Mouse (Mus musculus) spleen, adult 2 months (tissue): Measurements from ENCODE around the gene Sik1. TPM values are rescaled to one million over a fixed set of nuclear protein-coding genes. Genes with fewer than 3 reads are reported as not detected.

ENCODE experiments used
- DNase-seq, 2 experiments: peaks; one replicate each; pipeline versions ENCODE4 v3.0.0 to v3.0.0-alpha.2; 2012 to 2021; ENCODE audit warnings: low spot score in 2 of 2, low read depth in 1 of 2
- H3K27ac ChIP-seq: fragments of 200-500 bp; 2 replicates; pipeline ENCODE4 v1.5.1; 2012; ENCODE audit warnings: low read length, inconsistent platforms; ENCODE audit not compliant: insufficient read depth
- H3K27me3 ChIP-seq: fragments of 200-500 bp; 2 replicates; pipeline ENCODE4 v1.6.1; 2012; ENCODE audit warnings: mild to moderate bottlenecking, moderate library complexity, low read length, inconsistent platforms; ENCODE audit not compliant: control insufficient read depth, insufficient read depth
- H3K36me3 ChIP-seq: fragments of 200-500 bp; 2 replicates; pipeline ENCODE4 v1.6.1; 2012; ENCODE audit warnings: mild to moderate bottlenecking, low read length, inconsistent platforms; ENCODE audit not compliant: control insufficient read depth, insufficient read depth
- H3K4me1 ChIP-seq: fragments of 200-500 bp; 2 replicates; pipeline ENCODE4 v1.6.1; 2011; ENCODE audit warnings: inconsistent platforms; ENCODE audit not compliant: control insufficient read depth, insufficient read depth, insufficient read length
- H3K4me3 ChIP-seq: fragments of 200-500 bp; 2 replicates; pipeline ENCODE4 v1.5.1; 2011; ENCODE audit warnings: mild to moderate bottlenecking, inconsistent platforms; ENCODE audit not compliant: insufficient read depth, insufficient read length; ENCODE audit errors: extremely low read depth
- CTCF ChIP-seq: fragments of 200-500 bp; IDR thresholded peaks from 2 replicates; pipeline ENCODE4 v1.5.1; 2011; ENCODE audit warnings: mild to moderate bottlenecking, inconsistent platforms; ENCODE audit not compliant: insufficient read depth, insufficient read length, insufficient replicate concordance; ENCODE audit errors: extremely low read depth
- POLR2A ChIP-seq: fragments of 200-500 bp; IDR thresholded peaks from 2 replicates; pipeline ENCODE4 v1.6.1; 2011; ENCODE audit warnings: low read depth, low read length, inconsistent platforms
- WGBS: fragments of 180-500 bp; shearing (Covaris S2); methylation state at CpG from one replicate; pipeline ENCODE4 v1.1.7; 2018; 5-methylcytosine and 5-hydroxymethylcytosine counted together
- polyA plus RNA-seq: library from polyadenylated mRNA; depleted of rRNA; stranded (reverse); fragments of >200 nt; gene quantifications from 2 replicates; pipeline ENCODE4 v1.2.3, GENCODE M21; 2012

Gene Sik1
- polyA plus RNA-seq, 1 experiment = 56.4 TPM

DNA sequence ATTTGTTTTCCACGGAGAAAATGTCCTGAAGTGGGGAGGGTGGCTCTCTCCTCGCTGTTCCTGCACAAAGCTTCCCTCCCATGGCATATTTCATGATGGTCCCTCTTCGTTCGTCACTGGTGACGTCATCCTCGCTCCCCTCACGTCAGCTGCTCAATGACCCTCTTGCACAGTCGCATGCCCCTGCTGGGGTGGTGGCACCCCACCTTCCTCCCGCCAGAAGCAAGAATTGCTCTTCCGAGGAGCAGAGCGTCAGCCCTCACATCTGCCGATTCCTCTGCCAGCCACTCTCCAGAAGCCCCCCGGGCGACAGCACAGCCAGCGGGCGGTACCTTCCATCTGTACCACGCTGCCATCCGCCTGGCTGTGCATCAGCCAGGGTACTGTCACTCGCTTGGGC, 45.7 kb downstream of the Sik1 start:
- 90% methylated on average over 19 of the region's 19 CpGs for WGBS
- DNase-seq = no peak
- H3K27ac ChIP-seq = no peak overlapping the region
- H3K36me3 ChIP-seq = no peaks in the 10 kb centered on the region
- no peak overlapping the region for H3K4me3 ChIP-seq
- H3K27me3 ChIP-seq = no peaks in the 10 kb centered on the region
- TF ChIP-seq CTCF (no peak), POLR2A (no peak)
- H3K4me1 ChIP-seq = peaks cover 6% of the 10 kb centered on the region; the same call in 1 of the 2 replicates

DNA sequence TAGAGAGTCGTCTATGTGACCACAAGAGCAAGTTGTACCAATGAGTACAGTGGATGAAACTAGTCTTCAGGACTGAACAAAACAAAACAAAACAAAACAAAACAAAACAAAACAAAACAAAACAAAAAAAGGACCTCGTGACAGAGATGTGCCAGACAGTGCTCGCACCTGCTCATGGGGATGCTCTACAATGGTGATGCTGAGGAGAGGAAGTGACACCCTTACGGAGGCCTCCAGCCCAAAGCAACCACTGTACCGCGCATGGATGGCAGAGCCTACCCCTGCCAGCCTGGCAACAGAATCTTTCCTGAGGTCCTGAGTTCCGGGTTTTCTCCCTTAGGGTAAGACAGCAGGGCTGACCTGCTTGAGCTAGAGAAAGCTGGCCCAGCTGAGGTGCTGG, 46.5 kb downstream of the Sik1 start:
- DNase-seq = no peak

DNA sequence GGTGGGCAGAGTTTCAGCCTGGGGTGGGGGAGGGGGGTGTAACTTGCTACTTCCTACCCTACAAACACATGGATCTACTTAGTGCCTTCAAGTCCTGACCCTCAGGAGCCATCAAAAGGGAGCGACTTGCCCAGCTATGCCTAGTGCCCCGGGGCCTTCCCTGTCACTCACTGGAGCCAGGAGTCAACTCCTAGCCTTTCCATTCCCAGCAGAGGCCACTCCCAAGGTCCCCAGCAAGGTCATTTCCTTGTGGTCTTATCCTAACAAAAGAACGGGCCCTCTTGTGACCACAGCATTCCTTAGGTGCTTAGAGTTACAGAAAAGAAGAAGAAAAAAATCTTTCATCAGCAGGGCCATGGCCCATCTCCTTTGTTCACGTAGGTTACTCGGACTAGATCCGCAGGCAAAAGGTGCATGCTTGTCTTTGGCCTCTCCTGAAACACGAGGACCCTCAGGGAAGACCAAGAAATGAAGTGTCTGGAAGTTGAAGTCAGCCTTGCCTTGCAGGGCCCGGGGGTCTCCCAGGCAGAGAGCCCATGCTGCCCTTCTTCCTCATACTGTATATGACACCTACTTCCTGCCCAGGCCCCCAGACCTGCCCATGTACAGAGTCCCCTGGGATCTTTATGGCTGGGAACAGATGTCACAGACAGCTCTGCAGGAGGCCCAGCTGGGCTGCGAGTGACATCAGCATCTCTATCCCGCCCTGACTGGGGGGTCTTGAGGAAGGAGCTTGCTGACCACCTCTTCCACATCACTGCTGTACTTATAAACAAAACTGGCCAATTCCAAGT, 47.3 kb downstream of the Sik1 start:
- TF ChIP-seq POLR2A (no peak), CTCF (no peak)
- Histone ChIP-seq H3K4me3 (no peak overlapping the region), H3K36me3 (no peaks in the 10 kb centered on the region), H3K27me3 (no peaks in the 10 kb centered on the region), H3K27ac (no peak overlapping the region), H3K4me1 (peaks cover 6% of the 10 kb centered on the region; the same call in 1 of the 2 replicates)
- 66% methylated on average over 10 of the region's 10 CpGs for WGBS
- no peak for DNase-seq

More for the DNA sequence above, 46.5 kb downstream of the Sik1 start:
- 42% methylated on average over 7 of the region's 7 CpGs for WGBS
- H3K36me3 ChIP-seq = no peaks in the 10 kb centered on the region
- H3K4me1 ChIP-seq = peaks cover 6% of the 10 kb centered on the region; the same call in 1 of the 2 replicates
- H3K27ac ChIP-seq = no peak overlapping the region
- H3K4me3 ChIP-seq = no peak overlapping the region
- no peaks in the 10 kb centered on the region for H3K27me3 ChIP-seq
- TF ChIP-seq POLR2A (no peak), CTCF (no peak)

DNA sequence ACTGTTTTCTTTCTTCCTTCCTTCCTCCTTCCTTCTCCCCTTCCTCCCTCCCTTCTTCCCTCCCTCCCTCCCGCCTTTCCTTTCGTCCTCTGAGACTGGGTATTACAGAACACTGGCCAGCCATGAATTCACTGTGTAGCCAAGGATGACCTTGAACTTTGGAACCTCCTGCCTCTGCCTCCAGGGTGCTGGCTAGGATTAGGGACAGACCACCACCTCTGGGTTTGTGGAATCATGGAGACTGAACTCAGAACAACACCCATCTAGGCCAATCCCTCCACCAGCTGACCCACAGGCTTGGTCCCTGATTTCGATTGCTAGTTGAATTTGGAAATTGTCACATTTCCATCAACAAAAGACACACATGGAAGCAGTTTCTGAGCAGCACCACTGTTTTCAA, 49.1 kb downstream of the Sik1 start:
- 86% methylated on average over 3 of the region's 3 CpGs for WGBS

DNA sequence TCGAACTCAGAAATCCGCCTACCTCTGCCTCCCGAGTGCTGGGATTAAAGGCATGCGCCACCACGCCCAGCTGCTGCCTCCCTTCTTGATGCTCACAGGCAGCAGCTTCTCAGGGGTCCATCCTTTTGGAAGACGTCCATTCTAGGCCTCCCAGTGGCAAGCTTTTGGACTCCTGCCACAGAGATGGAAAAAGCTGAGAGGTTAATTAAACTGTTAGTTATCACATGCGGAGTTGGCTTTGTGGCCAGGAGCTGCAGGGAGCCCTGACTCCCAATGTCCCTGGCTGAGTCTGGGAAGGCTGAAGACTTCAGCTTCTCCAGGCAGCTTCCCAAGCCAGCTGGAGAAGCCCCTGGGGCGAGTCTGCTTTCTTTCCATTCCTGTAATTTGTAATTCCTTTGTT, 49.6 kb downstream of the Sik1 start:
- H3K27ac ChIP-seq = no peak overlapping the region
- H3K4me1 ChIP-seq = peaks cover 7% of the 10 kb centered on the region; the same call in 1 of the 2 replicates
- 83% methylated on average over 8 of the region's 8 CpGs for WGBS
- H3K4me3 ChIP-seq = no peak overlapping the region
- TF ChIP-seq CTCF (no peak), POLR2A (no peak)
- H3K36me3 ChIP-seq = no peaks in the 10 kb centered on the region
- H3K27me3 ChIP-seq = no peaks in the 10 kb centered on the region
- DNase-seq = no peak

More for the DNA sequence above, 49.1 kb downstream of the Sik1 start:
- peaks cover 6% of the 10 kb centered on the region; the same call in 1 of the 2 replicates for H3K4me1 ChIP-seq
- no peak overlapping the region for H3K27ac ChIP-seq
- no peak for DNase-seq
- H3K36me3 ChIP-seq = no peaks in the 10 kb centered on the region
- H3K4me3 ChIP-seq = no peak overlapping the region
- no peaks in the 10 kb centered on the region for H3K27me3 ChIP-seq
- no peak for TF ChIP-seq CTCF
- TF ChIP-seq POLR2A = no peak

DNA sequence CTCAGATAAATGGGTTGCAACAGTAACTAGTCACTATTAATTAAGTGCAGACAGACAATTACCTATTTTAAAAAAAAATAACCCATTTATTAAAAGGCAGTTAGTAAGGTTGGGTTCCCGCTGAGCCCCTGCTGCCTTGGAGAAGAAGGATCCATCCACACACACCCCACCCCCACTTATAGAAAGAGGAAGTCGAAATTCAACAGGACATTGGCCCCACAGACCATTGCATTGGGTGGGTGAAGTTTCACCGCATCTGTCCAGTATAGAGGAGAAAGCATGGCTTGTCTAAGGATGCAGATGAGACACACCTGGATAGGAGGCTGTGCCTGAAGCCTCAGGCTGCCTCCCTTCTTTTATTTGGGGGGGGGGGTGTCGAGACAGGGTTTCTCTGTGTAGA, 50.0 kb downstream of the Sik1 start:
- Histone ChIP-seq H3K36me3 (no peaks in the 10 kb centered on the region), H3K4me3 (no peak overlapping the region), H3K27me3 (no peaks in the 10 kb centered on the region), H3K27ac (no peak overlapping the region), H3K4me1 (peaks cover 9% of the 10 kb centered on the region; the same call in 1 of the 2 replicates)
- no peak for TF ChIP-seq POLR2A
- no peak for TF ChIP-seq CTCF
- 31% methylated on average over 4 of the region's 4 CpGs for WGBS
- no peak for DNase-seq

DNA sequence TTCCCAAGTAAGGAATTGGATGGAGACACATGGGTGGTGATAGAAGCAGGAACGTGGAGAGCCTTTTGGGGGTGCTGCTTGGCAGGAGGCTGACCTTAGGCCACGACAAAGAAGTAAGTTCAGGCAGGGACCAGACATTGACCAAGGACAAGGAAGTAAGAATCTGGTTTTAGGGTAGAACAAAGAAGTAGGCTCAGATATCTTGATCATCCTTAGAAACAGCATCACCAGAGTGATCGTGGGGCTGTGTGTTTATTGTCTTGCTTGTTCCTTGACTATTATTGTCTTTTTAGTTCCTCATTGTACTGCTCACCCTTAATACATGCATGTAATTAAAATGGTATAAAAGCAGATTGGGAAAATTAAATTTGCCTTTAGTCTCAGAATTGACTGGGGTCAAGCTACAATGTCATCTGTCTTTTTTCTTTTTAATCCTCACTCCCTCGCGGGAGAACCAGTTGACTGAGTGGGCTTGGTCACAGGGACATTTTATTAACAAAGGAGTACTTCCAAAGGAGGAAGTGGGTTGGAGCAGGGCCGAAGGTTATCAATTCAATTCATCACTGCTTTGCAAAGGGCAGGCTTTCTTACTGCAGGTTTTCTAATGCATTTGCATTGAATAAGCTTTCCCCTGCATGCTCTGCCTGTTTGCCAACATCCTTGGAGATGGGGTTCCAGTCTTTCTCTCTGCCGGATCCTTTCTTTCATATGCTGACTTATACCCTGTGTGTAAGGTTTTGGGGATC, 53.2 kb downstream of the Sik1 start:
- TF ChIP-seq CTCF (no peak), POLR2A (no peak)
- H3K36me3 ChIP-seq = no peaks in the 10 kb centered on the region

More for the DNA sequence above, 53.2 kb downstream of the Sik1 start:
- WGBS = 64% methylated on average over 7 of the region's 7 CpGs
- H3K27me3 ChIP-seq = no peaks in the 10 kb centered on the region
- H3K27ac ChIP-seq = no peak overlapping the region
- no peak for DNase-seq
- no peak overlapping the region for H3K4me3 ChIP-seq
- H3K4me1 ChIP-seq = peaks cover 3% of the 10 kb centered on the region; the same call in 1 of the 2 replicates
